In the genomic region with DNA sequence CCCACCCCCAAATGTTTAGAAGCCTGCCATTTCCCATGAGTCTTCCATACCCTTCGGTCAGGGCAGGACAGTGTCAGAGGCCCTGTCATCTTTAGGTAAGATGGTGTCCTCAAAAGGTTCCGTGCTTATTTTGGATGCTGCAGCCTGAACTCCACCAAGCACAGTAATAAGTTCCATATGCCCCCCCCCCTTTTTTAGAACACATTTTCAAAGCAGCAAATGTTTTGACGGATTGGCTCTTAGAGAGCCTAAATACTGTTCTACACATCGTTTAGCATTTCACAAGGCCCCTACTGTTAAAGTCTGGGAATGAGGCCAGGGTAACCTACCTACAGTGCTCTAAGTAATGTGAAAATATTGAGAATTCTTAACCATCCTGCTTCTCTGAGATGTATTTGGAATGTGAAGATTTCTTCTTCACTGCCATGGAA, we compare ENCODE assay signal across 12 mouse cellular contexts. TPM values are rescaled to one million over a fixed set of nuclear protein-coding genes. Genes with fewer than 3 reads are reported as not detected.
DNase-seq lines count a peak whose midpoint lies in the region; ATAC-seq lines count a peak whose summit lies in the region.
"Had no signal": no experiment of that assay in that cellular context is flagged by ENCODE, and none has a peak within 500 bp of the region (broad histone marks: within the 10 kb centered on the region; RNA-seq: fewer than 3 reads in every experiment).

No protein-coding gene starts in this region.

- 70% methylated on average over 4 of the region's 4 CpGs for WGBS in hindbrain, embryonic 15.5 days
- 54% methylated on average over 4 of the region's 4 CpGs for WGBS in hindbrain, embryonic 12.5 days
- 42% methylated on average over 4 of the region's 4 CpGs for WGBS in limb, embryonic 10.5 days

- peak; percentile 65 for DNase-seq in NIH3T3 (ENCODE audit: low read depth)
- peak; percentile 8 for DNase-seq in brain, embryonic 18.5 days (ENCODE audit: low read depth, low spot score)
- DNase-seq in limb, embryonic 10.5 days (ENCODE audit: low spot score): no peak
- no peak for DNase-seq in natural killer cell, adult 2 months (ENCODE audit: low spot score in 2 of 2)
- DNase-seq in c-Kit-positive CD71-positive TER-119-positive erythroid progenitor cells, embryonic 14.5 days (ENCODE audit: low spot score): no peak
- DNase-seq: cerebellum, adult 8-10 months; kidney, postnatal 10 days; right cerebral cortex, postnatal 4 days; thymus, postnatal 36 days had no signal

- ATAC-seq in hindbrain, embryonic 15.5 days (ENCODE audit: low FRiP score, low read depth): peak; percentile 48; the same call in 1 of the 2 replicates
- ATAC-seq in hindbrain, embryonic 12.5 days (ENCODE audit: low FRiP score): no peak

- no peak overlapping the region for H3K4me3 ChIP-seq in hindbrain, embryonic 15.5 days
- H3K4me3 ChIP-seq in hindbrain, embryonic 12.5 days: no peak overlapping the region
- no peak overlapping the region for H3K4me3 ChIP-seq in limb, embryonic 10.5 days

- H3K9ac ChIP-seq in hindbrain, embryonic 15.5 days: no peak overlapping the region
- H3K9ac ChIP-seq in hindbrain, embryonic 12.5 days: no peak overlapping the region

- H3K27ac ChIP-seq in hindbrain, embryonic 15.5 days (replicated peaks): no peak overlapping the region
- no peak overlapping the region for H3K27ac ChIP-seq in hindbrain, embryonic 12.5 days
- peak overlapping the region; percentile 71; the same call in 1 of the 2 replicates for H3K27ac ChIP-seq in limb, embryonic 10.5 days
- H3K27ac ChIP-seq: macrophage had no signal

- H3K4me1 ChIP-seq in hindbrain, embryonic 15.5 days (replicated peaks): no peaks in the 10 kb centered on the region
- no peaks in the 10 kb centered on the region for H3K4me1 ChIP-seq in hindbrain, embryonic 12.5 days
- peaks cover 26% of the 10 kb centered on the region for H3K4me1 ChIP-seq in limb, embryonic 10.5 days

- H3K27me3 ChIP-seq in hindbrain, embryonic 15.5 days: no peaks in the 10 kb centered on the region
- H3K27me3 ChIP-seq in hindbrain, embryonic 12.5 days: no peaks in the 10 kb centered on the region
- no peaks in the 10 kb centered on the region for H3K27me3 ChIP-seq in limb, embryonic 10.5 days (ENCODE audit: low read depth, poor library complexity, severe bottlenecking)

- no peaks in the 10 kb centered on the region for H3K9me3 ChIP-seq in hindbrain, embryonic 15.5 days
- H3K9me3 ChIP-seq in hindbrain, embryonic 12.5 days (replicated peaks): no peaks in the 10 kb centered on the region
- no peaks in the 10 kb centered on the region for H3K9me3 ChIP-seq in limb, embryonic 10.5 days (replicated peaks)

- H3K36me3 ChIP-seq in hindbrain, embryonic 15.5 days: no peaks in the 10 kb centered on the region
- H3K36me3 ChIP-seq in hindbrain, embryonic 12.5 days: no peaks in the 10 kb centered on the region
- no peaks in the 10 kb centered on the region for H3K36me3 ChIP-seq in limb, embryonic 10.5 days

- H3K4me2 ChIP-seq in hindbrain, embryonic 15.5 days: no peak overlapping the region
- H3K4me2 ChIP-seq in hindbrain, embryonic 12.5 days (replicated peaks): no peak overlapping the region

RNA-seq across cellular contexts. Expression of a gene that starts 19.6 kb away (rescaled TPM):
- polyA plus RNA-seq in hindbrain, embryonic 15.5 days (2015; fragmentation: Nextera tagmentation; extraction: Ambion mirVana): 20.3 and 23.4 TPM in 2 replicates
- polyA plus RNA-seq in hindbrain, embryonic 12.5 days (2016; fragmentation: Nextera tagmentation; extraction: Ambion mirVana): 63.5 and 81.0 TPM in 2 replicates
- 21.3 and 35.6 TPM in 2 replicates for polyA plus RNA-seq in limb, embryonic 10.5 days (2016; fragmentation: Nextera tagmentation; extraction: Ambion mirVana)

Comparison
In these comparisons a context has a peak if more than half of its experiments do, and no peak if none do; other contexts are left out.
1. DNase-seq: peak in NIH3T3 (single experiment) and brain, embryonic 18.5 days (single experiment); none in limb, embryonic 10.5 days (single experiment), natural killer cell, adult 2 months (0 of 2) and c-Kit-positive CD71-positive TER-119-positive erythroid progenitor cells, embryonic 14.5 days (single experiment).